Mouse (Mus musculus) limb, embryonic 13.5 days (tissue): ENCODE results near the gene Akna. TPM values are rescaled to one million over a fixed set of nuclear protein-coding genes. Genes with fewer than 3 reads are reported as not detected.

Experiments
- ATAC-seq: fragments of 200-750 bp; cut with Nextera tagmentation; 2 replicates; pipeline ENCODE4 v1.8.0; 2017; ENCODE audit warnings: low read depth, moderate number of reproducible peaks, moderate TSS enrichment; ENCODE audit not compliant: low FRiP score
- H3K27ac ChIP-seq: fragments of 300-500 bp; sonication (generic); 2 replicates; pipeline ENCODE4 v1.5.1; 2015; ENCODE audit warnings: inconsistent platforms, mild to moderate bottlenecking, moderate library complexity
- H3K27me3 ChIP-seq: fragments of 300-500 bp; sonication (generic); 2 replicates; pipeline ENCODE4 v1.6.1; 2015; ENCODE audit warnings: mild to moderate bottlenecking, inconsistent platforms
- H3K36me3 ChIP-seq: fragments of 300-500 bp; sonication (generic); 2 replicates; pipeline ENCODE4 v1.6.1; 2015; ENCODE audit warnings: inconsistent platforms, mild to moderate bottlenecking, moderate library complexity
- H3K4me1 ChIP-seq: fragments of 300-500 bp; sonication (generic); 2 replicates; pipeline ENCODE4 v1.6.1; 2015; ENCODE audit warnings: inconsistent platforms
- H3K4me2 ChIP-seq: fragments of 300-500 bp; sonication (generic); replicated peaks from 2 replicates; pipeline ENCODE4 v1.6.1; 2015; ENCODE audit warnings: inconsistent platforms, mild to moderate bottlenecking, moderate library complexity
- H3K4me3 ChIP-seq: fragments of 300-500 bp; sonication (generic); 2 replicates; pipeline ENCODE4 v1.5.1; 2015; ENCODE audit warnings: moderate library complexity, mild to moderate bottlenecking, inconsistent platforms
- H3K9ac ChIP-seq: fragments of 300-500 bp; sonication (generic); 2 replicates; pipeline ENCODE4 v1.6.1; 2015; ENCODE audit warnings: mild to moderate bottlenecking, inconsistent platforms
- H3K9me3 ChIP-seq: fragments of 300-500 bp; sonication (generic); 2 replicates; pipeline ENCODE4 v1.6.1; 2016; ENCODE audit warnings: inconsistent platforms
- WGBS: fragments of 180-500 bp; shearing (Covaris S2); methylation state at CpG from one replicate; pipeline ENCODE4 v1.1.7; 2015; 5-methylcytosine and 5-hydroxymethylcytosine counted together
- polyA plus RNA-seq: library from polyadenylated mRNA; unstranded; fragments of >200 nt; fragmentation: Nextera tagmentation; extraction: Ambion mirVana; gene quantifications from 2 replicates; pipeline ENCODE4 v1.2.1, GENCODE M21; 2015

Akna gene
- polyA plus RNA-seq: 8.5 and 8.6 TPM in 2 replicates

GRCm38 (mm10) chr4:63403040-63403959, at the start of gene Akna:
Gene Akna (minus strand): TSS chr4:63403354.
- peaks cover 80% of the 10 kb centered on the region for H3K4me1 ChIP-seq
- peak; percentile 85 for ATAC-seq
- no peaks in the 10 kb centered on the region for H3K9me3 ChIP-seq
- peak within 1 kb of the TSS; percentile 34 for H3K4me3 ChIP-seq
- H3K4me2 ChIP-seq: peak within 1 kb of the TSS; percentile 64
- no peaks in the 10 kb centered on the region for H3K36me3 ChIP-seq
- WGBS: 5% methylated on average over 17 of the region's 17 CpGs
- H3K9ac ChIP-seq: peak within 1 kb of the TSS; percentile 60
- H3K27ac ChIP-seq: peak within 1 kb of the TSS; percentile 89
- no peaks in the 10 kb centered on the region for H3K27me3 ChIP-seq

GRCm38 (mm10) chr4:63452555-63452954, 49.4 kb upstream of the Akna start:
- H3K4me2 ChIP-seq: no peak overlapping the region
- peaks cover 7% of the 10 kb centered on the region for H3K9me3 ChIP-seq
- peaks cover 11% of the 10 kb centered on the region for H3K36me3 ChIP-seq
- no peak overlapping the region for H3K9ac ChIP-seq
- ATAC-seq: no peak
- peaks cover 37% of the 10 kb centered on the region for H3K4me1 ChIP-seq
- H3K27me3 ChIP-seq: no peaks in the 10 kb centered on the region
- no peak overlapping the region for H3K27ac ChIP-seq
- 58% methylated on average over 3 of the region's 3 CpGs for WGBS
- no peak overlapping the region for H3K4me3 ChIP-seq

GRCm38 (mm10) chr4:63450551-63450950, 47.4 kb upstream of the Akna start:
- no peak overlapping the region for H3K27ac ChIP-seq
- H3K36me3 ChIP-seq: peaks cover 20% of the 10 kb centered on the region
- H3K27me3 ChIP-seq: no peaks in the 10 kb centered on the region
- H3K4me2 ChIP-seq: no peak overlapping the region
- 85% methylated on average over 5 of the region's 5 CpGs for WGBS
- no peak overlapping the region for H3K9ac ChIP-seq
- H3K4me1 ChIP-seq: peaks cover 20% of the 10 kb centered on the region; the same call in 1 of the 2 replicates
- H3K9me3 ChIP-seq: peaks cover 11% of the 10 kb centered on the region
- H3K4me3 ChIP-seq: no peak overlapping the region
- ATAC-seq: no peak

- H3K36me3 ChIP-seq: peaks cover 15% of the 10 kb centered on the region
- no peak overlapping the region for H3K4me3 ChIP-seq
- peaks cover 26% of the 10 kb centered on the region for H3K4me1 ChIP-seq
- H3K9ac ChIP-seq: no peak overlapping the region
- 75% methylated on average over 10 of the region's 10 CpGs for WGBS
- no peaks in the 10 kb centered on the region for H3K27me3 ChIP-seq
- no peak for ATAC-seq
- H3K4me2 ChIP-seq: no peak overlapping the region
- no peak overlapping the region for H3K27ac ChIP-seq
- peaks cover 18% of the 10 kb centered on the region for H3K9me3 ChIP-seq
Measured at GRCm38 (mm10) chr4:63444362-63445066, 41.4 kb upstream of the Akna start.

- Histone ChIP-seq H3K27ac (no peak overlapping the region), H3K4me3 (no peak overlapping the region), H3K36me3 (peaks cover 14% of the 10 kb centered on the region), H3K9ac (no peak overlapping the region), H3K9me3 (peaks cover 18% of the 10 kb centered on the region), H3K4me1 (peaks cover 31% of the 10 kb centered on the region), H3K27me3 (no peaks in the 10 kb centered on the region), H3K4me2 (no peak overlapping the region)
- ATAC-seq: no peak
- WGBS: 91% methylated on average over 2 of the region's 2 CpGs
Measured at GRCm38 (mm10) chr4:63443101-63443500, 39.9 kb upstream of the Akna start.

- H3K4me1 ChIP-seq: peaks cover 46% of the 10 kb centered on the region
- H3K4me2 ChIP-seq: no peak overlapping the region
- H3K9ac ChIP-seq: no peak overlapping the region
- no peak overlapping the region for H3K4me3 ChIP-seq
- no peak for ATAC-seq
- H3K36me3 ChIP-seq: peaks cover 12% of the 10 kb centered on the region
- peaks cover 18% of the 10 kb centered on the region for H3K9me3 ChIP-seq
- H3K27ac ChIP-seq: no peak overlapping the region
- no peaks in the 10 kb centered on the region for H3K27me3 ChIP-seq
- 72% methylated on average over 7 of the region's 7 CpGs for WGBS
Measured at GRCm38 (mm10) chr4:63441616-63442015, 38.5 kb upstream of the Akna start.

GRCm38 (mm10) chr4:63440262-63440661, 37.1 kb upstream of the Akna start:
- Histone ChIP-seq H3K9ac (no peak overlapping the region), H3K27me3 (no peaks in the 10 kb centered on the region), H3K4me3 (no peak overlapping the region), H3K4me1 (peaks cover 59% of the 10 kb centered on the region), H3K27ac (no peak overlapping the region), H3K9me3 (peaks cover 14% of the 10 kb centered on the region), H3K4me2 (no peak overlapping the region), H3K36me3 (peaks cover 5% of the 10 kb centered on the region; the same call in 1 of the 2 replicates)
- 44% methylated on average over 7 of the region's 7 CpGs for WGBS
- ATAC-seq: 0 out of 2 replicates have a peak, but pooled peaks have one; percentile 6

GRCm38 (mm10) chr4:63437968-63438367, 34.8 kb upstream of the Akna start:
- Histone ChIP-seq H3K36me3 (peaks cover 19% of the 10 kb centered on the region), H3K4me2 (peak overlapping the region; percentile 30; the same call in 1 of the 2 replicates), H3K9ac (no peak overlapping the region), H3K27ac (peak overlapping the region; percentile 91), H3K4me1 (peaks cover 55% of the 10 kb centered on the region), H3K27me3 (no peaks in the 10 kb centered on the region), H3K4me3 (no peak overlapping the region), H3K9me3 (peaks cover 12% of the 10 kb centered on the region)
- ATAC-seq: no peak; the same call in 1 of the 2 replicates
- WGBS: 71% methylated on average over 5 of the region's 5 CpGs

- 29% methylated on average over 16 of the region's 16 CpGs for WGBS
- ATAC-seq: peak; percentile 83
- peaks cover 23% of the 10 kb centered on the region for H3K36me3 ChIP-seq
- peaks cover 55% of the 10 kb centered on the region for H3K4me1 ChIP-seq
- H3K27ac ChIP-seq: peak overlapping the region; percentile 91
- H3K9ac ChIP-seq: no peak overlapping the region
- H3K4me3 ChIP-seq: no peak overlapping the region
- H3K27me3 ChIP-seq: no peaks in the 10 kb centered on the region
- peaks cover 5% of the 10 kb centered on the region; the same call in 1 of the 2 replicates for H3K9me3 ChIP-seq
- peak overlapping the region; percentile 30 for H3K4me2 ChIP-seq
Measured at GRCm38 (mm10) chr4:63437119-63437815, 34.1 kb upstream of the Akna start.

- H3K4me3 ChIP-seq: no peak overlapping the region
- H3K9ac ChIP-seq: no peak overlapping the region
- peaks cover 31% of the 10 kb centered on the region for H3K36me3 ChIP-seq
- no peak for ATAC-seq
- peaks cover 51% of the 10 kb centered on the region for H3K4me1 ChIP-seq
- no peaks in the 10 kb centered on the region for H3K27me3 ChIP-seq
- WGBS: 82% methylated on average over 9 of the region's 9 CpGs
- H3K9me3 ChIP-seq: peaks cover 5% of the 10 kb centered on the region; the same call in 1 of the 2 replicates
- no peak overlapping the region for H3K4me2 ChIP-seq
- H3K27ac ChIP-seq: no peak overlapping the region
Measured at GRCm38 (mm10) chr4:63435402-63435801, 32.2 kb upstream of the Akna start.

- H3K9me3 ChIP-seq: no peaks in the 10 kb centered on the region
- H3K36me3 ChIP-seq: peaks cover 35% of the 10 kb centered on the region
- H3K4me2 ChIP-seq: no peak overlapping the region
- H3K27me3 ChIP-seq: no peaks in the 10 kb centered on the region
- peak; percentile 29; the same call in 1 of the 2 replicates for ATAC-seq
- peaks cover 36% of the 10 kb centered on the region for H3K4me1 ChIP-seq
- no peak overlapping the region for H3K27ac ChIP-seq
- H3K9ac ChIP-seq: no peak overlapping the region
- 56% methylated on average over 5 of the region's 5 CpGs for WGBS
- no peak overlapping the region for H3K4me3 ChIP-seq
Measured at GRCm38 (mm10) chr4:63431098-63431497, 27.9 kb upstream of the Akna start.
